Mouse (Mus musculus) kidney, adult 2 months (tissue): Measurements from ENCODE around the gene Rsph6a.

Experiments
- CTCF ChIP-seq: fragments of 200-500 bp; conservative IDR thresholded peaks from 2 replicates; pipeline ENCODE4 v1.5.1; 2011; ENCODE audit warnings: low read depth, mild to moderate bottlenecking, control low read depth, low read length, moderate library complexity, mixed read lengths; ENCODE audit not compliant: insufficient read depth, insufficient read length
- POLR2A ChIP-seq: fragments of 200-500 bp; IDR thresholded peaks from one replicate; pipeline ENCODE4 v1.6.1; 2011; ENCODE audit warnings: low read depth, low read length, control low read depth

DNA sequence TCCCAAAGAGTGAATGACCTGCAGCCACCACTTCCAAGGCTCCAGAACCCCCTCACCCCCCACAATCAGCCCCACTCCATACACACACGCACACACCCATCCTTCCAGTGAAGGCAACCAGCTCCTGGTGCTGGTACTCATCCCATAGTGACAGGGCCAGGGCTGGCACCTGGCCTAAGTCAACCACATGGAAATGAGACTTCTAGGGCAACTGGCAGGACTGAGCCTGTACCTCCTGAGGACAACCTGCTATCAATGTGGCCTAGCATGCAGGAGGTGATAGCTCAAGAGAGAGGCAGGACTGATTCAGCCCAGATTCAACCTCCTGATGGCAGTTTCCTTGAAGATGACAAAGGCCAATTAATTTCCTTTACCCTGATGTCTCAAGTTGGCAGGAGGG lies 45.8 kb downstream of the Rsph6a start:
- TF ChIP-seq CTCF = no peak
- no peak for TF ChIP-seq POLR2A
